Mouse (Mus musculus) heart, embryonic 16.5 days (tissue): ENCODE data around the gene Bst2. TPM values are rescaled to one million over a fixed set of nuclear protein-coding genes. Genes with fewer than 3 reads are reported as not detected.

Experiments used
- ATAC-seq: fragments of 200-750 bp; cut with Nextera tagmentation; replicated peaks from 2 replicates; pipeline ENCODE4 v1.8.0; 2017; ENCODE audit warnings: moderate number of reproducible peaks; ENCODE audit not compliant: insufficient read depth, low FRiP score; ENCODE audit errors: extremely low read depth
- H3K27ac ChIP-seq: fragments of 300-500 bp; sonication (generic); 2 replicates; pipeline ENCODE4 v1.5.1; 2014; ENCODE audit warnings: mild to moderate bottlenecking, low read length, control low read depth, moderate library complexity
- H3K27me3 ChIP-seq: fragments of 300-500 bp; sonication (generic); 2 replicates; pipeline ENCODE4 v1.6.1; 2014; ENCODE audit warnings: low read length, mixed read lengths; ENCODE audit not compliant: control insufficient read depth, insufficient read depth
- H3K36me3 ChIP-seq: fragments of 300-500 bp; sonication (generic); 2 replicates; pipeline ENCODE4 v1.6.1; 2014; ENCODE audit not compliant: control insufficient read depth, insufficient read depth
- H3K4me1 ChIP-seq: fragments of 300-500 bp; sonication (generic); 2 replicates; pipeline ENCODE4 v1.6.1; 2014; ENCODE audit warnings: low read length, mixed read lengths; ENCODE audit not compliant: control insufficient read depth, insufficient read depth
- H3K4me2 ChIP-seq: fragments of 300-500 bp; sonication (generic); 2 replicates; pipeline ENCODE4 v1.6.1; 2014; ENCODE audit warnings: low read depth, mild to moderate bottlenecking, control low read depth, low read length
- H3K4me3 ChIP-seq: fragments of 300-500 bp; sonication (generic); 2 replicates; pipeline ENCODE4 v1.5.1; 2014; ENCODE audit warnings: mild to moderate bottlenecking, control low read depth, low read length
- H3K9ac ChIP-seq: fragments of 300-500 bp; sonication (generic); 2 replicates; pipeline ENCODE4 v1.6.1; 2014; ENCODE audit warnings: low read length, control low read depth
- H3K9me3 ChIP-seq: fragments of 300-500 bp; sonication (generic); replicated peaks from 2 replicates; pipeline ENCODE4 v1.6.1; 2016; ENCODE audit warnings: low read length; ENCODE audit not compliant: control insufficient read depth
- WGBS: fragments of 180-500 bp; shearing (Covaris S2); extraction: QIAGEN DNeasy Blood & Tissue Kit; methylation state at CpG from one replicate; pipeline ENCODE4 v1.1.7; 2014; 5-methylcytosine and 5-hydroxymethylcytosine counted together
- polyA plus RNA-seq: library from polyadenylated mRNA; unstranded; fragments of >200 nt; fragmentation: Nextera tagmentation; extraction: Ambion mirVana; gene quantifications from 2 replicates; pipeline ENCODE4 v1.2.1, GENCODE M21; 2015

Gene Bst2
- polyA plus RNA-seq, 1 experiment from 2014 or later = 46.5 TPM

- Histone ChIP-seq H3K4me1 (peaks cover 38% of the 10 kb centered on the region), H3K4me3 (no peak overlapping the region), H3K9ac (peak overlapping the region; percentile 30; the same call in 1 of the 2 replicates), H3K27me3 (no peaks in the 10 kb centered on the region), H3K4me2 (0 out of 2 replicates have a peak overlapping the region, but pooled peaks have one; percentile 10), H3K27ac (0 out of 2 replicates have a peak overlapping the region, but pooled peaks have one; percentile 7), H3K36me3 (no peaks in the 10 kb centered on the region), H3K9me3 (no peaks in the 10 kb centered on the region)
- 64% methylated on average over 9 of the region's 9 CpGs for WGBS
- ATAC-seq = no peak
Measured at GRCm38 (mm10) chr8:71572847-71573633, 35.8 kb upstream of the Bst2 start.

GRCm38 (mm10) chr8:71572077-71572476, 34.8 kb upstream of the Bst2 start:
- H3K27ac ChIP-seq = no peak overlapping the region
- WGBS = 84% methylated on average over 2 of the region's 2 CpGs
- peaks cover 38% of the 10 kb centered on the region for H3K4me1 ChIP-seq
- no peak overlapping the region for H3K4me3 ChIP-seq
- no peak overlapping the region for H3K9ac ChIP-seq
- H3K4me2 ChIP-seq = no peak overlapping the region
- H3K36me3 ChIP-seq = no peaks in the 10 kb centered on the region
- H3K9me3 ChIP-seq = no peaks in the 10 kb centered on the region
- ATAC-seq = no peak
- no peaks in the 10 kb centered on the region for H3K27me3 ChIP-seq

GRCm38 (mm10) chr8:71570291-71570954, 33.2 kb upstream of the Bst2 start:
- H3K27me3 ChIP-seq = no peaks in the 10 kb centered on the region
- under 1% methylated on average over 41 of the region's 41 CpGs for WGBS

GRCm38 (mm10) chr8:71569366-71570290, 32.4 kb upstream of the Bst2 start:
- no peaks in the 10 kb centered on the region for H3K9me3 ChIP-seq
- 3% methylated on average over 51 of the region's 51 CpGs for WGBS
- no peaks in the 10 kb centered on the region for H3K36me3 ChIP-seq
- peak overlapping the region; percentile 73 for H3K9ac ChIP-seq
- ATAC-seq = peak; percentile 50
- H3K4me1 ChIP-seq = peaks cover 37% of the 10 kb centered on the region
- H3K4me3 ChIP-seq = peak overlapping the region; percentile 62
- H3K4me2 ChIP-seq = peak overlapping the region; percentile 96
- H3K27ac ChIP-seq = peak overlapping the region; percentile 81
- H3K27me3 ChIP-seq = no peaks in the 10 kb centered on the region

More at GRCm38 (mm10) chr8:71570291-71570954, 33.2 kb upstream of the Bst2 start:
- H3K36me3 ChIP-seq = no peaks in the 10 kb centered on the region
- H3K9me3 ChIP-seq = no peaks in the 10 kb centered on the region
- peak overlapping the region; percentile 96 for H3K4me2 ChIP-seq
- H3K27ac ChIP-seq = peak overlapping the region; percentile 64
- H3K4me3 ChIP-seq = peak overlapping the region; percentile 62
- peak overlapping the region; percentile 73 for H3K9ac ChIP-seq
- ATAC-seq = peak; percentile 73
- H3K4me1 ChIP-seq = peaks cover 38% of the 10 kb centered on the region

GRCm38 (mm10) chr8:71568941-71569340, 31.7 kb upstream of the Bst2 start:
- H3K9ac ChIP-seq = peak overlapping the region; percentile 65
- H3K27ac ChIP-seq = peak overlapping the region; percentile 81
- peaks cover 35% of the 10 kb centered on the region for H3K4me1 ChIP-seq
- peaks cover 6% of the 10 kb centered on the region for H3K9me3 ChIP-seq
- peak overlapping the region; percentile 62 for H3K4me3 ChIP-seq
- H3K36me3 ChIP-seq = 0 out of 2 replicates have a peak, but pooled peaks cover 2% of the 10 kb centered on the region
- WGBS = 34% methylated on average over 6 of the region's 6 CpGs
- peak overlapping the region; percentile 96 for H3K4me2 ChIP-seq
- no peak for ATAC-seq
- no peaks in the 10 kb centered on the region for H3K27me3 ChIP-seq

GRCm38 (mm10) chr8:71568387-71568937, 31.2 kb upstream of the Bst2 start, which contains the start of gene Slc27a1:
Slc27a1 (plus strand) TSS chr8:71568882.
- peak within 1 kb of the TSS; percentile 62 for H3K4me3 ChIP-seq
- H3K9me3 ChIP-seq = peaks cover 7% of the 10 kb centered on the region
- WGBS = 17% methylated on average over 13 of the region's 13 CpGs
- ATAC-seq = peak; percentile 21
- peak within 1 kb of the TSS; percentile 65 for H3K9ac ChIP-seq
- 0 out of 2 replicates have a peak, but pooled peaks cover 2% of the 10 kb centered on the region for H3K36me3 ChIP-seq
- H3K4me2 ChIP-seq = peak within 1 kb of the TSS; percentile 96
- peaks cover 35% of the 10 kb centered on the region for H3K4me1 ChIP-seq
- H3K27me3 ChIP-seq = no peaks in the 10 kb centered on the region
- peak within 1 kb of the TSS; percentile 81 for H3K27ac ChIP-seq

GRCm38 (mm10) chr8:71567587-71567986, 30.3 kb upstream of the Bst2 start:
- no peak overlapping the region for H3K4me3 ChIP-seq
- WGBS = 61% methylated on average over 7 of the region's 7 CpGs
- H3K9me3 ChIP-seq = peaks cover 7% of the 10 kb centered on the region
- peaks cover 4% of the 10 kb centered on the region for H3K27me3 ChIP-seq
- H3K36me3 ChIP-seq = 0 out of 2 replicates have a peak, but pooled peaks cover 2% of the 10 kb centered on the region
- no peak overlapping the region for H3K4me2 ChIP-seq
- no peak overlapping the region for H3K27ac ChIP-seq
- H3K4me1 ChIP-seq = peaks cover 31% of the 10 kb centered on the region
- H3K9ac ChIP-seq = no peak overlapping the region
- no peak for ATAC-seq

GRCm38 (mm10) chr8:71566501-71566900, 29.2 kb upstream of the Bst2 start, which contains the start of gene Nxnl1:
Nxnl1 (minus strand) TSS chr8:71566601.
- no peak for ATAC-seq
- Histone ChIP-seq H3K4me2 (no peak within 1 kb of the TSS), H3K4me1 (peaks cover 31% of the 10 kb centered on the region), H3K27me3 (peaks cover 11% of the 10 kb centered on the region), H3K9ac (no peak within 1 kb of the TSS), H3K9me3 (peaks cover 7% of the 10 kb centered on the region), H3K27ac (no peak within 1 kb of the TSS), H3K36me3 (0 out of 2 replicates have a peak, but pooled peaks cover 2% of the 10 kb centered on the region), H3K4me3 (no peak within 1 kb of the TSS)
- 69% methylated on average over 3 of the region's 3 CpGs for WGBS
